Mouse (Mus musculus): ENCODE measurements around the gene Igbp1. TPM values are rescaled to one million over a fixed set of nuclear protein-coding genes. Genes with fewer than 3 reads are reported as not detected.
A peak's percentile ranks its signal among the peaks of the same experiment; 100 is the strongest.

Igbp1 gene
- polyA plus RNA-seq (2012; rRNA removed): 5.7 and 11.1 TPM in 2 replicates

DNA sequence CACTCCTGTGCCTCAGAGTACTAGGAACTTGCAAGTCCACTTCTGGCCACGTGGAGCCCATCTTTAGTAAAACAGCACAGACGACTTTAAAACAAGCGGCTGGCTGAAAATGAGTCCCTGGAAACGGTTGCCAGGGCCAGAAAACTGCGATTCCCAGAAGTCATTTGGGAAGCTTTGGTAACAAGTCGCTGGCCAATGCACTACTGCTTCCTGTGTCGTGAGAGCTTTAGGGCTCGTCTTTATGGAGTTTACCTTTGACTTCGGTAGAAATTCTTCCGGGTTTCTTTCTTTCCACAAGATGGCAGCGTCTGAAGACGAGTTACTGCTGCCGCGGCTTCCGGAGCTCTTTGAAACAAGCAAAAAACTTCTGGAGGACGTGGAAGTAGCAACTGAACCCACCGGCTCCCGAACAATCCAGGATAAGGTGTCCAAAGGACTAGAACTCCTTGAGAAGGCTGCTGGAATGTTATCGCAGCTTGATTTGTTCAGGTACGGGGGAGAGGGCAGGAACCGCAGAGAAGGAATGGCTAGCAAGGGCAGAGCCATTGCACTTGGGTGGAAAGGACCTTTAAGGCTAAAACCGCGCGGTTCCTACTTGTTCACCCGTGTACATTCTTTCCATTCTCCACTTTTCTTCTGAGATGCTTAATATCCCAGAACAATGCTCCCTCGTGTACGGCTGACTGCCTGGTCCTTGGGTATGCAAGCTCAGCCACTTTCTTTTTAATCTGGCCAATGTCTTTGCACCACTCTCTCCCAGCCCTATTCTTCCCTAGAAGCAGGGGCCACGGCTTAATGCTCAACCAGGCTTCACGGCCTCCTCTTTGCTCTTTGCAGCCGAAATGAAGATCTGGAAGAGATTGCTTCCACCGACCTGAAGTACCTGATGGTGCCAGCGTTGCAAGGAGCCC is at the start of gene Igbp1:
Igbp1 (plus strand) TSS at position 224 of the 911 bp plus-strand sequence.
- H3K4me1 ChIP-seq (ENCODE audit: control insufficient read depth, insufficient read depth, insufficient read length, low read length): no peaks in the 10 kb centered on the region
- H3K27me3 ChIP-seq (ENCODE audit: control insufficient read depth, insufficient read depth, low read length): no peaks in the 10 kb centered on the region
- no peaks in the 10 kb centered on the region; the same call in 1 of the 2 replicates for H3K36me3 ChIP-seq (ENCODE audit: control insufficient read depth, insufficient read depth, low read length)
- peak within 1 kb of the TSS; percentile 88 for H3K4me3 ChIP-seq (ENCODE audit: low read depth, low read length)
- WGBS: 13% methylated on average over 32 of the region's 32 CpGs
- peak within 1 kb of the TSS; percentile 26; the same call in 1 of the 2 replicates for H3K27ac ChIP-seq (ENCODE audit: insufficient read depth, low read depth, low read length)
- TF ChIP-seq CTCF (IDR thresholded peaks at IDR 0.05; ENCODE audit: extremely low read depth, insufficient read length, insufficient replicate concordance, low read depth, low read length) (0 out of 2 replicates have a peak, but pooled peaks have one; percentile 5), POLR2A (IDR thresholded peaks at IDR 0.05; ENCODE audit: low read depth, low read length) (0 out of 2 replicates have a peak, but pooled peaks have one; percentile 21)

DNA sequence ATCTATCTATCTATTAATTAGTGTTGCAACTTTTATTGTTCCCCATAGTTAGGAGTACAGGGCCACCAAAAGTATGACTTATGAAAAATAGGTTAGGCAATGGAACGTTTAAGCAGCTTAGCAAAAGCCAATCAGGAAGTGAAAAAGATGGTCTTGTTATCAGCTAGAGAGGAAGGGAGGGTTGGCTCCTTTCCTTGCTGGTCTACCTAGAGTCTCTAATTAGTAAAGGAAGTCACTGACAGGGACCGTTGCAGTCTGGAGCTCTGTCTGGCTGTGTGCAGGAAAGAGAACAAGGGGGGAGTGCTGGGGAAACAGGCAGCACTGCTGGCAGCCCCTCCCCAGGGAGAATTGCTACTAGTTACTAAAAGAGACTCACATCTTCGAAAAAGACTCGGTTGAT is 26.0 kb upstream of the Igbp1 start:
- no peaks in the 10 kb centered on the region for H3K27me3 ChIP-seq (ENCODE audit: control insufficient read depth, insufficient read depth, low read length)
- no peak overlapping the region for H3K4me3 ChIP-seq (ENCODE audit: low read depth, low read length)
- no peak overlapping the region for H3K27ac ChIP-seq (ENCODE audit: insufficient read depth, low read depth, low read length)
- H3K4me1 ChIP-seq (ENCODE audit: control insufficient read depth, insufficient read depth, insufficient read length, low read length): no peaks in the 10 kb centered on the region
- TF ChIP-seq POLR2A (IDR thresholded peaks at IDR 0.05; ENCODE audit: low read depth, low read length): no peak
- TF ChIP-seq CTCF (IDR thresholded peaks at IDR 0.05; ENCODE audit: extremely low read depth, insufficient read length, insufficient replicate concordance, low read depth, low read length): no peak
- 46% methylated on average over 4 of the region's 4 CpGs for WGBS
- no peaks in the 10 kb centered on the region for H3K36me3 ChIP-seq (ENCODE audit: control insufficient read depth, insufficient read depth, low read length)

DNA sequence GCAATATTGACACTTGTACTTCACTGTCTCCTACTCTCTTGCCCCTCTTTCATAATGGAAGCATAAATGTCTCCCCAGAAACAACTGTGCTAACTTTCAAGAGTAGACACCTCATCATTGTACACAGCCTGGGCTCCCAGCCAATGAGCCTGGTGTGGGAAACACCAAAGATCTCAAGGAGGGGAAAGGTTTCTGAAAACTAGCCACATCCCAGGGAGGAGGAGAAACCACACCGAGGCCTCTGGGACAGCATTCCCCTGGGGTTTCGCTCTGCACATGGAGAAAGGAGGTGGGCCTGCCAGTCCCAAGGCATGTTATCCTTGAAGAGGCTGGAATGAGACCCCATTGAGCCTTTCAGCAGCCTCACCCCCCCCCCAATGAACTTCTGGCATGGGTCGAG is 24.0 kb upstream of the Igbp1 start:
- Histone ChIP-seq H3K4me3 (ENCODE audit: low read depth, low read length) (no peak overlapping the region), H3K27ac (ENCODE audit: insufficient read depth, low read depth, low read length) (no peak overlapping the region), H3K4me1 (ENCODE audit: control insufficient read depth, insufficient read depth, insufficient read length, low read length) (no peaks in the 10 kb centered on the region), H3K36me3 (ENCODE audit: control insufficient read depth, insufficient read depth, low read length) (no peaks in the 10 kb centered on the region), H3K27me3 (ENCODE audit: control insufficient read depth, insufficient read depth, low read length) (no peaks in the 10 kb centered on the region)
- 77% methylated on average over 3 of the region's 3 CpGs for WGBS
- TF ChIP-seq POLR2A (IDR thresholded peaks at IDR 0.05; ENCODE audit: low read depth, low read length) (no peak), CTCF (IDR thresholded peaks at IDR 0.05; ENCODE audit: extremely low read depth, insufficient read length, insufficient replicate concordance, low read depth, low read length) (no peak)

DNA sequence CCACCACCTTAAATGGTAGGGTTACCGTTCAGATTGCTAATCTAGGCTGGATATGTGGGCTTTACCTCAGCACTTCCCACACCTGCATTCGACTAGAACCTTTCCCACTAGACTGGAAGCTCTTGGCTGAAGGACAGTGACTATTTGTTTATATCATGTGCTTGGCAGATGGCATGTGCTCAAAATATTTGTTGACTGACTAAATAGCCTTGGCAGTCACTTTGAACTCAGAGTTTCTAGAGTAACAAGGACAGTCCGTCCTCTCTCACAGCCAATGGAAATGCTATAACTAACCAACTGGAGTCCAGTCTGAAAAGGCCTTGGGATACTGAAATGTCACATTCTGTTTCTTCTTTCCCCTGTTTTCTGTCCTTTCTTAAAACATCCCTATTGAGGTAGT is 22.6 kb upstream of the Igbp1 start:
- Histone ChIP-seq H3K27me3 (ENCODE audit: control insufficient read depth, insufficient read depth, low read length) (no peaks in the 10 kb centered on the region), H3K4me1 (ENCODE audit: control insufficient read depth, insufficient read depth, insufficient read length, low read length) (no peaks in the 10 kb centered on the region), H3K4me3 (ENCODE audit: low read depth, low read length) (no peak overlapping the region), H3K36me3 (ENCODE audit: control insufficient read depth, insufficient read depth, low read length) (no peaks in the 10 kb centered on the region), H3K27ac (ENCODE audit: insufficient read depth, low read depth, low read length) (no peak overlapping the region)
- no peak for TF ChIP-seq POLR2A (IDR thresholded peaks at IDR 0.05; ENCODE audit: low read depth, low read length)
- no peak for TF ChIP-seq CTCF (IDR thresholded peaks at IDR 0.05; ENCODE audit: extremely low read depth, insufficient read length, insufficient replicate concordance, low read depth, low read length)
- 64% methylated on average over 3 of the region's 3 CpGs for WGBS

DNA sequence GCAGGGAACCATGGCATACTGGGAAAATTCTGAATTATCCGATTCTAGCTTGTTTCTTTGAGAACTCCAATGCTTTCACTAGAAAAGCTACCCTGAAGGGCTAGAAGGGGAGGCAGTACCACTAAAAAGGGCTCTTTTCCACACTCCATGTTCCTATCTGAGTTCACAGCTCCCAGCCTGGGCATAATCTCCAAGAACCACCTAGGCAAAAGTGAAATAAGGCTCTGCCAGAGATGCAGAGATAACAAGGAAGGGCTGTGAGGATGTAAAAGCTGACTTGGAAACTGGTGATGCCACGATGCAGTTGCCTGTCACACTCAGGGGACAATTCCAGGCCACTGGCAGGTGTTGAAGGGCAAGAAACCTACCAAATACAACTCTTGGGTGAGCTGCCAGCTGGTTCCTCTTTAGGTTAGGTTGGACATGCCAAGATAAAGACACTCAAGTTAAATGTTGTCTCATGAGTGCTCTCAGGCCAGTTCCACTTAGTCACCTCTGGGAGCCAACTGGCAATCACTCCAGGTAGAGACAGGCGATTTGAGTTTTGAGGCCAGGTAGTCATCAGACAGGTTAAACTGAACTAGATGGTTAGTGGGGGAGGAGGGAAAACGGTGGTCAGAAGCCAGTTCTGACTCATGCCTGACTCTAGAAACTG is 18.4 kb upstream of the Igbp1 start:
- no peaks in the 10 kb centered on the region for H3K27me3 ChIP-seq (ENCODE audit: control insufficient read depth, insufficient read depth, low read length)
- WGBS: 61% methylated on average over 4 of the region's 4 CpGs
- H3K4me3 ChIP-seq (ENCODE audit: low read depth, low read length): no peak overlapping the region
- H3K36me3 ChIP-seq (ENCODE audit: control insufficient read depth, insufficient read depth, low read length): no peaks in the 10 kb centered on the region
- H3K27ac ChIP-seq (ENCODE audit: insufficient read depth, low read depth, low read length): no peak overlapping the region
- TF ChIP-seq CTCF (IDR thresholded peaks at IDR 0.05; ENCODE audit: extremely low read depth, insufficient read length, insufficient replicate concordance, low read depth, low read length) (no peak), POLR2A (IDR thresholded peaks at IDR 0.05; ENCODE audit: low read depth, low read length) (no peak)
- no peaks in the 10 kb centered on the region for H3K4me1 ChIP-seq (ENCODE audit: control insufficient read depth, insufficient read depth, insufficient read length, low read length)

DNA sequence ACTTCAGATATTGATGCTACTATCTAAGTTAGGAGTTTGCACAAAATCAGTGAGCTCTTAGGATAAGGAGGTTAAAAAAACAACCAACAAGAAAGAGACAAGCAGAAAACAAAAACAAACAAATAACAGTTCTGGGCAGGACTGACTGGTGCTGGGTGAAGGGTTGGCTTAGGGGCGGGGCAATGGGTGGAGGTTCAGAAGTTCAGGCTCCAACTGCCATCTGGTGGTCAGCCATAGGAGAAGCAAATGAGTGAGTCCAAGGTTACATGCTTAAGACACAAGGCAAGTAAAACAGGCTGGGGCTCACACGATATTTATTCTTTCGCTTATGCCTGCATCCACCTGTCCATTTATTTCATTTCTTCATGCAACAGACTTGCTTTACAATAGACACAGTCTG is 13.8 kb upstream of the Igbp1 start:
- Histone ChIP-seq H3K4me3 (ENCODE audit: low read depth, low read length) (no peak overlapping the region), H3K36me3 (ENCODE audit: control insufficient read depth, insufficient read depth, low read length) (no peaks in the 10 kb centered on the region), H3K4me1 (ENCODE audit: control insufficient read depth, insufficient read depth, insufficient read length, low read length) (no peaks in the 10 kb centered on the region), H3K27me3 (ENCODE audit: control insufficient read depth, insufficient read depth, low read length) (no peaks in the 10 kb centered on the region), H3K27ac (ENCODE audit: insufficient read depth, low read depth, low read length) (no peak overlapping the region)
- TF ChIP-seq CTCF (IDR thresholded peaks at IDR 0.05; ENCODE audit: extremely low read depth, insufficient read length, insufficient replicate concordance, low read depth, low read length): peak; percentile 62; the same call in 1 of the 2 replicates
- TF ChIP-seq POLR2A (IDR thresholded peaks at IDR 0.05; ENCODE audit: low read depth, low read length): no peak
- WGBS: 16% methylated on average over 3 of the region's 3 CpGs
